Mouse (Mus musculus) forebrain, embryonic 15.5 days (tissue): ENCODE results near the gene Ccdc85b. TPM values are rescaled to one million over a fixed set of nuclear protein-coding genes. Genes with fewer than 3 reads are reported as not detected.

Source experiments
- ATAC-seq: fragments of 200-750 bp; cut with Nextera tagmentation; replicated peaks from 2 replicates; pipeline ENCODE4 v1.8.0; 2017; ENCODE audit warnings: mild to moderate bottlenecking, moderate TSS enrichment, moderate library complexity
- H3K27ac ChIP-seq: fragments of 300-500 bp; sonication (generic); replicated peaks from 2 replicates; pipeline ENCODE4 v1.5.1; 2015; ENCODE audit warnings: mild to moderate bottlenecking, inconsistent platforms
- H3K27me3 ChIP-seq: fragments of 300-500 bp; sonication (generic); 2 replicates; pipeline ENCODE4 v1.6.1; 2015; ENCODE audit warnings: inconsistent platforms
- H3K36me3 ChIP-seq: fragments of 300-500 bp; sonication (generic); 2 replicates; pipeline ENCODE4 v1.6.1; 2015; ENCODE audit warnings: mild to moderate bottlenecking, inconsistent platforms
- H3K4me1 ChIP-seq: fragments of 300-500 bp; sonication (generic); 2 replicates; pipeline ENCODE4 v1.6.1; 2015; ENCODE audit warnings: inconsistent platforms
- H3K4me2 ChIP-seq: fragments of 300-500 bp; sonication (generic); replicated peaks from 2 replicates; pipeline ENCODE4 v1.6.1; 2015; ENCODE audit warnings: mild to moderate bottlenecking, inconsistent platforms
- H3K4me3 ChIP-seq: fragments of 300-500 bp; sonication (generic); 2 replicates; pipeline ENCODE4 v1.5.1; 2015; ENCODE audit warnings: mild to moderate bottlenecking, inconsistent platforms
- H3K9ac ChIP-seq: fragments of 300-500 bp; sonication (generic); replicated peaks from 2 replicates; pipeline ENCODE4 v1.6.1; 2015; ENCODE audit warnings: mild to moderate bottlenecking, inconsistent platforms
- H3K9me3 ChIP-seq: fragments of 300-500 bp; sonication (generic); 2 replicates; pipeline ENCODE4 v1.6.1; 2016; ENCODE audit warnings: inconsistent platforms
- WGBS: fragments of 180-500 bp; shearing (Covaris S2); methylation state at CpG from one replicate; pipeline ENCODE4 v1.1.7; 2015; ENCODE audit warnings: mixed read lengths; 5-methylcytosine and 5-hydroxymethylcytosine counted together
- polyA plus RNA-seq: library from polyadenylated mRNA; unstranded; fragments of >200 nt; fragmentation: Nextera tagmentation; extraction: Ambion mirVana; gene quantifications from 2 replicates; pipeline ENCODE4 v1.2.1, GENCODE M21; 2015

Gene Ccdc85b
- polyA plus RNA-seq, 1 experiment from 2014 or later = 10.7 TPM

- peaks cover 44% of the 10 kb centered on the region for H3K4me1 ChIP-seq
- no peak overlapping the region for H3K27ac ChIP-seq
- no peak for ATAC-seq
- peak overlapping the region; percentile 75 for H3K9ac ChIP-seq
- H3K36me3 ChIP-seq = peaks cover 36% of the 10 kb centered on the region
- no peaks in the 10 kb centered on the region for H3K9me3 ChIP-seq
- H3K4me3 ChIP-seq = peak overlapping the region; percentile 75
- H3K4me2 ChIP-seq = peak overlapping the region; percentile 93
- 87% methylated on average over 6 of the region's 6 CpGs for WGBS
- 0 out of 2 replicates have a peak, but pooled peaks cover 9% of the 10 kb centered on the region for H3K27me3 ChIP-seq
These were observed 3.7 kb upstream of the Ccdc85b start for GRCm38 (mm10) chr19:5461411-5461810.

GRCm38 (mm10) chr19:5460465-5460911, 2.8 kb upstream of the Ccdc85b start, which contains the start of gene Fibp:
TSS of gene Fibp (plus strand) at chr19:5460615.
- Histone ChIP-seq H3K9me3 (no peaks in the 10 kb centered on the region), H3K36me3 (peaks cover 26% of the 10 kb centered on the region), H3K4me1 (peaks cover 53% of the 10 kb centered on the region), H3K4me3 (peak within 1 kb of the TSS; percentile 75), H3K27me3 (0 out of 2 replicates have a peak, but pooled peaks cover 9% of the 10 kb centered on the region), H3K9ac (peak within 1 kb of the TSS; percentile 75), H3K4me2 (peak within 1 kb of the TSS; percentile 93), H3K27ac (peak within 1 kb of the TSS; percentile 82)
- under 1% methylated on average over 32 of the region's 32 CpGs for WGBS
- peak; percentile 49 for ATAC-seq

- Histone ChIP-seq H3K4me3 (peak overlapping the region; percentile 75), H3K27ac (peak overlapping the region; percentile 82), H3K4me1 (peaks cover 57% of the 10 kb centered on the region), H3K27me3 (0 out of 2 replicates have a peak, but pooled peaks cover 9% of the 10 kb centered on the region), H3K9me3 (no peaks in the 10 kb centered on the region), H3K9ac (peak overlapping the region; percentile 75), H3K36me3 (peaks cover 20% of the 10 kb centered on the region), H3K4me2 (peak overlapping the region; percentile 93)
- no peak for ATAC-seq
- WGBS = 27% methylated on average over 3 of the region's 3 CpGs
These were observed 2.2 kb upstream of the Ccdc85b start for GRCm38 (mm10) chr19:5459896-5460295.

- no peaks in the 10 kb centered on the region for H3K9me3 ChIP-seq
- no peak overlapping the region for H3K4me2 ChIP-seq
- no peak for ATAC-seq
- 0 out of 2 replicates have a peak, but pooled peaks cover 9% of the 10 kb centered on the region for H3K27me3 ChIP-seq
- H3K36me3 ChIP-seq = peaks cover 13% of the 10 kb centered on the region; the same call in 1 of the 2 replicates
- 62% methylated on average over 7 of the region's 7 CpGs for WGBS
- no peak overlapping the region; the same call in 1 of the 2 replicates for H3K27ac ChIP-seq
- no peak overlapping the region for H3K4me3 ChIP-seq
- no peak overlapping the region for H3K9ac ChIP-seq
- H3K4me1 ChIP-seq = peaks cover 52% of the 10 kb centered on the region
These were observed 1.3 kb upstream of the Ccdc85b start for GRCm38 (mm10) chr19:5459019-5459418.

- peak overlapping the region; percentile 94 for H3K27ac ChIP-seq
- 0 out of 2 replicates have a peak, but pooled peaks cover 9% of the 10 kb centered on the region for H3K27me3 ChIP-seq
- H3K9me3 ChIP-seq = no peaks in the 10 kb centered on the region
- H3K9ac ChIP-seq = peak overlapping the region; percentile 68
- peak overlapping the region; percentile 94 for H3K4me2 ChIP-seq
- peak; percentile 92 for ATAC-seq
- H3K36me3 ChIP-seq = 0 out of 2 replicates have a peak, but pooled peaks cover 3% of the 10 kb centered on the region
- peak overlapping the region; percentile 59 for H3K4me3 ChIP-seq
- H3K4me1 ChIP-seq = peaks cover 48% of the 10 kb centered on the region
- under 1% methylated on average over 70 of the region's 70 CpGs for WGBS
These were observed 560 bp downstream of the Ccdc85b start for GRCm38 (mm10) chr19:5456922-5457745.

- WGBS = 4% methylated on average over 26 of the region's 26 CpGs
These were observed 1.3 kb downstream of the Ccdc85b start for GRCm38 (mm10) chr19:5456241-5456921.

GRCm38 (mm10) chr19:5455568-5455967, 2.1 kb downstream of the Ccdc85b start:
- WGBS = 60% methylated on average over 8 of the region's 8 CpGs
- Histone ChIP-seq H3K9me3 (no peaks in the 10 kb centered on the region), H3K36me3 (0 out of 2 replicates have a peak, but pooled peaks cover 3% of the 10 kb centered on the region), H3K27ac (no peak overlapping the region; the same call in 1 of the 2 replicates), H3K4me3 (peak overlapping the region; percentile 59), H3K9ac (peak overlapping the region; percentile 68), H3K4me2 (peak overlapping the region; percentile 94), H3K27me3 (peaks cover 10% of the 10 kb centered on the region; the same call in 1 of the 2 replicates), H3K4me1 (peaks cover 37% of the 10 kb centered on the region)
- ATAC-seq = no peak

More at GRCm38 (mm10) chr19:5456241-5456921, 1.3 kb downstream of the Ccdc85b start:
- peaks cover 43% of the 10 kb centered on the region for H3K4me1 ChIP-seq
- no peaks in the 10 kb centered on the region for H3K9me3 ChIP-seq
- H3K27me3 ChIP-seq = 0 out of 2 replicates have a peak, but pooled peaks cover 9% of the 10 kb centered on the region
- ATAC-seq = no peak
- H3K27ac ChIP-seq = peak overlapping the region; percentile 94
- H3K4me3 ChIP-seq = peak overlapping the region; percentile 59
- H3K36me3 ChIP-seq = 0 out of 2 replicates have a peak, but pooled peaks cover 3% of the 10 kb centered on the region
- peak overlapping the region; percentile 94 for H3K4me2 ChIP-seq
- H3K9ac ChIP-seq = peak overlapping the region; percentile 68

- WGBS = 76% methylated on average over 12 of the region's 12 CpGs
- H3K9ac ChIP-seq = peak overlapping the region; percentile 68; the same call in 1 of the 2 replicates
- H3K4me2 ChIP-seq = peak overlapping the region; percentile 94
- H3K27me3 ChIP-seq = peaks cover 15% of the 10 kb centered on the region
- H3K4me3 ChIP-seq = 0 out of 2 replicates have a peak overlapping the region, but pooled peaks have one; percentile 59
- H3K9me3 ChIP-seq = no peaks in the 10 kb centered on the region
- ATAC-seq = no peak
- peaks cover 35% of the 10 kb centered on the region for H3K4me1 ChIP-seq
- no peak overlapping the region for H3K27ac ChIP-seq
- 0 out of 2 replicates have a peak, but pooled peaks cover 3% of the 10 kb centered on the region for H3K36me3 ChIP-seq
These were observed 2.7 kb downstream of the Ccdc85b start for GRCm38 (mm10) chr19:5455037-5455436.

- H3K9me3 ChIP-seq = no peaks in the 10 kb centered on the region
- H3K4me2 ChIP-seq = no peak overlapping the region
- peaks cover 39% of the 10 kb centered on the region for H3K27me3 ChIP-seq
- H3K36me3 ChIP-seq = 0 out of 2 replicates have a peak, but pooled peaks cover 3% of the 10 kb centered on the region
- H3K9ac ChIP-seq = no peak overlapping the region
- H3K27ac ChIP-seq = no peak overlapping the region
- no peak overlapping the region for H3K4me3 ChIP-seq
- no peak for ATAC-seq
- H3K4me1 ChIP-seq = peaks cover 39% of the 10 kb centered on the region
- WGBS = 84% methylated on average over 6 of the region's 6 CpGs
These were observed 5.9 kb downstream of the Ccdc85b start for GRCm38 (mm10) chr19:5451766-5452165.

- H3K9ac ChIP-seq = no peak overlapping the region
- ATAC-seq = no peak
- H3K27me3 ChIP-seq = peaks cover 52% of the 10 kb centered on the region
- no peaks in the 10 kb centered on the region for H3K9me3 ChIP-seq
- H3K36me3 ChIP-seq = 0 out of 2 replicates have a peak, but pooled peaks cover 3% of the 10 kb centered on the region
- no peak overlapping the region for H3K4me3 ChIP-seq
- WGBS = 82% methylated on average over 3 of the region's 3 CpGs
- H3K4me1 ChIP-seq = peaks cover 20% of the 10 kb centered on the region
- no peak overlapping the region for H3K27ac ChIP-seq
- H3K4me2 ChIP-seq = no peak overlapping the region
These were observed 8.0 kb downstream of the Ccdc85b start for GRCm38 (mm10) chr19:5449673-5450072.

GRCm38 (mm10) chr19:5448354-5449150, 9.1 kb downstream of the Ccdc85b start:
- 9% methylated on average over 36 of the region's 36 CpGs for WGBS
- no peaks in the 10 kb centered on the region for H3K36me3 ChIP-seq
- no peak overlapping the region for H3K9ac ChIP-seq
- no peak for ATAC-seq
- H3K27me3 ChIP-seq = peaks cover 54% of the 10 kb centered on the region
- no peak overlapping the region for H3K27ac ChIP-seq
- peaks cover 18% of the 10 kb centered on the region for H3K4me1 ChIP-seq
- H3K4me2 ChIP-seq = peak overlapping the region; percentile 96
- H3K4me3 ChIP-seq = peak overlapping the region; percentile 52
- H3K9me3 ChIP-seq = no peaks in the 10 kb centered on the region
